Mouse (Mus musculus) Patski (cell line): Measurements from ENCODE around the gene Khsrp. TPM values are rescaled to one million over a fixed set of nuclear protein-coding genes. Genes with fewer than 3 reads are reported as not detected.

Experiments
- ATAC-seq: fragments of 100-300 bp; one replicate; pipeline ENCODE4 v1.8.0; 2021
- CTCF ChIA-PET: fragments of 350-600 bp; sonication (Branson Sonifier 250); formaldehyde crosslinking; loops from one replicate; lab custom pipeline; 2022; ENCODE audit warnings: inconsistent platforms; lab: Charles Lee
- POLR2A ChIA-PET: fragments of 350-600 bp; sonication (Branson Sonifier 250); formaldehyde crosslinking; loops from one replicate; lab custom pipeline; 2022; ENCODE audit warnings: antibody characterized with exemption, inconsistent platforms; lab: Charles Lee
- DNase-seq: peaks from one replicate; pipeline ENCODE4 v3.0.0-alpha.2; 2011; ENCODE audit warnings: low read depth, low spot score
- H3K27me3 ChIP-seq: fragments of 371-371 bp; one replicate; pipeline ENCODE4 v1.5.1; 2021
- CTCF ChIP-seq: fragments of 100-300 bp; IDR thresholded peaks from one replicate; pipeline ENCODE4 v1.5.1; 2021
- in situ Hi-C: fragments of 300-500 bp; cut with MboI; formaldehyde crosslinking; loops from 3 replicates; pipeline ENCODE4 v1.11.1; 2018; ENCODE audit warnings: low pct_unique_long_range_greater_than_20kb, mixed read lengths
- polyA plus RNA-seq: library from polyadenylated mRNA; unstranded; gene quantifications from one replicate; pipeline ENCODE4 v1.2.3, GENCODE M21; 2021

Gene Khsrp
- polyA plus RNA-seq, 1 experiment from 2014 or later, result 80.4 TPM

DNA sequence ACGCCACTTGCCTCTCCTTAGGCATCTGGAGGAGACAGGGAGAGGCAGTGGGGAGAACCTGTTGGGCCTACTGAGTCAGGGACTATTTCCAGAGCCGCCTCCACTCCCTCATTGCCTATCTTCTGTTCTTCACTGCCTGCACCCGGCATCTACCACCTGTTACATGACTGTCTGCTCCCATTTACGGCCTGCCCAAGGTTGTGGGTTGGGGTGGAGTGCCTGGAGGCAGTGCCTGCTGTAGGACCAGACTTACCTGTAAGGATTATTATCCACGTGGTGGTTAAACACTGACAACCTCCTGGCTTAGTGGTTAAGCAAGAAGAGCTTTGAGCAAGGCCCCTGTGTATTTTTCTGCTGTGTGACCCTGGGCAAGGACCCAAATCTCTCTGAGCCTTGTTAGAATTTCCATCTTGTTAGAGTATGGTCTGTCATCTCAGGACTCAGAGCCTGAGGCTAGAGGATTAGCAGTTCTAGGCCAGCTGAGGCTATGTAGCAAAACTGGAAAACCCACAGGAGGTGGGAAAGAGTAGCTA is 56.5 kb downstream of the Khsrp start:
- no peak for DNase-seq
- POLR2A ChIA-PET, result no interaction called here
- H3K27me3 ChIP-seq, result peaks cover 18% of the 10 kb centered on the region
- ATAC-seq, result no peak
- CTCF ChIA-PET, result interaction anchor here (1.0 to 1.1 kb wide), 2 partner anchors 12 to 15 kb away, joined by 3 read pairs; no protein-coding TSS in a partner anchor
- no peak for TF ChIP-seq CTCF
- in situ Hi-C loops, result no loop called here

DNA sequence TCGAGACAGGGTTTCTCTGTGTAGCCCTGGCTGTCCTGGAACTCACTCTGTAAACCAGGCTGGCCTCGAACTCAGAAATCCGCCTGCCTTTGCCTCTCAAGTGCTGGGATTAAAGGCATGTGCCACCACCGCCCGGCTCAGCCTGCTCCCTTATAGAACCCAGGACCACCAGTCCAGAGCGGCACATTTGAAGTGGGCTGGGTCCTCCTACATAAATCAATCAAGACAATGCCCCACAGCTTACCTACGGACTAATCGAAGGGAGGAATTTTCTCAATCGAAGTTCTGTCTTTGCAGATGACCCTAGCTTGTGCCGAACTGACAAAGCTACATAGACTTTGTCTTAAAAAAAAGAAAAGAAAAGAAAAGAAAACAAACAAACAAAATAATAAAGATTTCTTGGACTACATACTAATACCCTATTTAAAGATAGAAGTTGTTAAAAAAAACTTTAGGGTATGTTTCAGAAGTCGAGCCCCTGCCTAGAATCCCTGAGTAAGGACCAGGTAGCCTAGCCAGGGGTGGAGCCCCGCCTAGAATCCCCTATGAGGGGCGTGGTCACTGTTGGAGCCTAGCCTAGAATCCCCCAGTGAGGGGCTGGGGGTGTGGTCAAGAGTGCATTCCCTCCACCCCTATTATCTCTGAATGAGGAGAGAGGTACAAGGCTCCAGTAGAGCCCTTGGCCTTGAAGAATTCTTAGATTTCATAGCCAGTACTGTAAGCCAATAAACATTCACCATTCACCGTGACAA is 57.2 kb downstream of the Khsrp start:
- CTCF ChIA-PET, result no interaction called here
- in situ Hi-C loops, result no loop called here
- ATAC-seq (no peak), DNase-seq (no peak)
- no peak for TF ChIP-seq CTCF
- H3K27me3 ChIP-seq, result peaks cover 24% of the 10 kb centered on the region
- POLR2A ChIA-PET, result no interaction called here

Other genes starting within 250 kb of the Khsrp start
- gene Rfx2, start 200.5 kb downstream of the Khsrp start, polyA plus RNA-seq, result 7.7 TPM
- gene Acsbg2, start 157.1 kb downstream of the Khsrp start, polyA plus RNA-seq, result not detected
- not detected for gene 1700061G19Rik, start 156.0 kb downstream of the Khsrp start, polyA plus RNA-seq
- 55.0 TPM for gene Mllt1, start 96.1 kb downstream of the Khsrp start, polyA plus RNA-seq
- not detected for gene Acer1, start 49.4 kb downstream of the Khsrp start, polyA plus RNA-seq
- gene Clpp, start 41.2 kb downstream of the Khsrp start, polyA plus RNA-seq, result 113 TPM
- 47.7 TPM for gene Alkbh7, start 34.2 kb downstream of the Khsrp start, polyA plus RNA-seq
- gene Pspn, start 31.5 kb downstream of the Khsrp start, polyA plus RNA-seq, result 1.7 TPM
- 104 TPM for gene Gtf2f1, start 20.2 kb downstream of the Khsrp start, polyA plus RNA-seq
- gene Gm17949, start 20.1 kb downstream of the Khsrp start, polyA plus RNA-seq, result not detected
- not detected for gene Slc25a41, start 10.1 kb upstream of the Khsrp start, polyA plus RNA-seq
- 31.4 TPM for gene Crb3, start 27.6 kb upstream of the Khsrp start, polyA plus RNA-seq
- gene Slc25a23, start 28.3 kb upstream of the Khsrp start, polyA plus RNA-seq, result 111 TPM
- 2.7 TPM for gene Dennd1c, start 47.0 kb upstream of the Khsrp start, polyA plus RNA-seq
- 0.10 TPM for gene Tubb4a, start 56.3 kb upstream of the Khsrp start, polyA plus RNA-seq
- gene Tnfsf9, start 73.8 kb upstream of the Khsrp start, polyA plus RNA-seq, result 3.4 TPM
- gene Cd70, start 118.3 kb upstream of the Khsrp start, polyA plus RNA-seq, result not detected
- gene Tnfsf14, start 162.7 kb upstream of the Khsrp start, polyA plus RNA-seq, result not detected
- gene C3, start 196.6 kb upstream of the Khsrp start, polyA plus RNA-seq, result 342 TPM
- gene Gpr108, start 216.9 kb upstream of the Khsrp start, polyA plus RNA-seq, result 61.7 TPM
- gene Trip10, start 217.9 kb upstream of the Khsrp start, polyA plus RNA-seq, result 157 TPM
- not detected for gene Vav1, start 247.6 kb upstream of the Khsrp start, polyA plus RNA-seq